Mouse (Mus musculus) embryonic fibroblast, embryonic 13.5 days (primary cell): Measurements from ENCODE around the gene 4930467E23Rik.
"Not testable (repeated sequence)": the region's sequence is repeated elsewhere in the genome, so short reads cannot be mapped to it uniquely, and the experiment has no call there.

ENCODE experiments used
- CTCF ChIP-seq: IDR thresholded peaks from 2 replicates; pipeline ENCODE4 v1.5.1; 2011; ENCODE audit warnings: mild to moderate bottlenecking, control low read depth, low read length, moderate library complexity, borderline replicate concordance; ENCODE audit not compliant: insufficient read depth
- POLR2A ChIP-seq: IDR thresholded peaks from 2 replicates; pipeline ENCODE4 v1.6.1; 2011; ENCODE audit warnings: low read depth, mild to moderate bottlenecking, control low read depth, low read length, moderate library complexity

GRCm38 (mm10) chr8:19773461-19773860 is 44.1 kb downstream of the 4930467E23Rik start:
- TF ChIP-seq CTCF, POLR2A: not testable (repeated sequence)
